Mouse (Mus musculus): ENCODE data around the gene Ppm1e.

Ppm1e gene

DNA sequence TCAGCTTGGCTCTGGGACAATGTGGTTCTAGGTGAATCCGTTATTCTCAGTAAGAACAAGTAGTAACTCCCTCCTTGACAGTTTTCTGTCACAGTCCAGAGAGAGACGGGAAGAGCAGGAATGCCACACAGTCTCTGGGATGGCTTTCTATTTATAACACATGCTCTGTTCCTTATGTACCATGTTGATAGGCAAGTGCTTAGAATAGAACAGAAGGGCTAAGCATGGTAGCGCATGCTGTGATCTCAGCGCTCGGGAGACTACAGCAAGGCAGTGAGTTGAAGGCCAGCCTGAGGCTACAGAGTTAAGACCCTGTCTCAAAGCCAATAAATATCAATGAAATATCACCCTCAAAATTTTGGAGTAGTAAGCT is 111.3 kb downstream of the Ppm1e start:
- DNase-seq: no peak

DNA sequence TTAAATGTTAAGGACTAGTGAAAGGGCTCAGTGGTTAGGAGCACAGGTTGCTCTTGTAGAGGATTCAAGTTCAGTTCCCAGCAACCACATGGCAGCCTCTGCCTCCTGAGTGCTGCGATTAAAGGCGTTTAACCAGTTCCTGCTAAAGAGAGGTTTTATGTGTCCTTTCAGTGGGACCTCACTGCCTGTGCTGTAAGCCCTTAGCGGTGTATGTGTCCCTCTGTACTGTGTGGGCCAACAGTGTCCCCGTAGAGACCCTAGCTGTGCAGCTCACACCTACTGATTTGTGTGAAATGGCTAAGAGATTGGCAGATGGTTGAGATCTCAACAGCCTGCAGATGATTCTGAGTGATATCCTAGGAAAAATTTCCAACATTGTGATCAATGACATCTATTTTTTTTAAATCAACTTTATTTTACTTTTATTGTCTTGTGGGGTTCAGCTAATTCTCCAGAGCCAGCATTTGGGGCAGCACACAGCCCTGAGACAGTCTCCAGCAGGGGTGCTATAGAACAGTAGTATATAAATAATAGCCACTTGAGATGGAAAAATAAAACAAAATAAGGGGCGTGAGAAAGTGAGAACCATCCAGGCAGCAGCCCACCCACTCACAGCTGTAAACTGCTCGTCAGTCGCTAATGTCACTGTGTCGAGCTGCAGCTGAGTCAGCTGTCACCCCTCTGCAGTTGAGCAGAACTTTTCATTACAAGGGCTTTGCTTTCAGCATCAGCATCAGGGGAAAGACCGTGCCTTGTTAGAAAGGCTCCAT is 111.9 kb downstream of the Ppm1e start:
- no peak for DNase-seq

DNA sequence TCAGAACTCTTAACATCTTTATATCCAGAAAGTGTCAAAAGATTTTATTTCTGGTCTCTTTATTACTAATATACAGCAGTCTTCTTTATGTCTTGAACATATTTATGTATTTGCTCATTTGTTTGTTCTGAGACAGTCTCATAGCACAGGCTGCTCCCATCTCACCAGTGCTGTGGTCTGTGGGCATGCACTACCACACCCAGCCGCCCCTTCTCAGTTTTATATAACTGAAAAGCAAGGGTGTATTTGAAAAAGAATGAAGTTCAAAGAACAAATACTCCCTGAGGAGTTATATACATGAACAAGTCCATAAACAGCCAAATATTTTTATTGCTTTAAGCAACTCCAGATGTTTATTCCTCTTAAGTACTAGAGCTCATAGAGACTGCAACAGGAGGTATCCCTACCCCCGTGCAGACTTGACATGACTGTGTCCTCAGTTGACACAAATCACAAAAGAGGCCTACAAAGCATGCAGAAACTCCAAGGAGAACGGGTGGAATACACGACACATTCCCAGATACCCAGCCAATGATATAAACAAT is 112.6 kb downstream of the Ppm1e start:
- no peak for DNase-seq

DNA sequence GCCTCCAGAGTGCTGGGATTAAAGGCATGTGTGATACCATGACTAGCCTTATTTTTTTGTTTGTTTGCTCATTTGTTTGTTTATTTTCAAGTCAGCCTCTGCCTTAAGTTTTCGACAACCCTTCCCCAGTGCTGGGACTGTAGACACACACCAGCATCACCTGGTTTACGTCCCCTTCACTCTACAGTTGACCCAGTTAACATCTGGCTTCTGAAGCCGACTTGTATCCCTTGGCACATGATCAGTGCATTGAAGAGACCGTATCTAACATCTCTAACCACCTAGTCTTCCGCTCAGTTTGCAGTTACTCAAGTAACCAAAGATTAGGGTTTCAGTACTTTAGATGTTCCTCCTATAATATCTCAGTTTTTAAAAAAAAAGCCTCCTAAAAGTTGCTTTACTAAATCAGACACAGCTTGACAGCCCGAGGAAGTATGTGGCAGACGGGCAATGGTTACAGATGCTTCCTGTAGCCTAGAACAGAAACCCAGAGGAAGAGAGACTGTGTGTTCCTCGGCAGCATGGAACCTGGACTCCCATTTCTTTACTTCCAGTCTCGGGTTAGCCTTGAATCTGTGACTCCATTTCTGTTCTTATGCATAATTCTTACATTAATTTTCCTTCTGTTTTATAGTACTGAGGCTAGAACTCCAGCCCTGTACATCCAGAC is 113.5 kb downstream of the Ppm1e start:
- no peak for DNase-seq

DNA sequence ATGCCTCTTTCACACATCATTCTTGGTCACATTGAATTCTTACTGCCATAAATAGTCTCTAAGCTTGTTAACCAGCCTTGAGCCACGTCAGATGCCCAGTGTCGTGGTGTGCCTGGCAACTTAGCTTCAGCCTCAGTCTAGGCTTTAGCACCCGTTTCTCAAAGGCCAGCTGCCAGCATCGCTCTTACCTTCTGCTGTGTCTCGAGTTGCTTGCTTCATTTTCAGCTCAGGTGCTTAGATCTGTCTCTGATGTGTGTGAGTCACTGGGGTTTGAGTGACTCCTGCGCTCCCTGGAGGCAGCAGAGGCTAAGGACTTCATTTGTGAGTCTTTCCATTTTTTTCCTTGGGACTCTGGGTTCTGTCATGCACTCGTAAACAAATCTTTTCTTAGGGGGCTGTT is 117.6 kb downstream of the Ppm1e start:
- no peak for DNase-seq

DNA sequence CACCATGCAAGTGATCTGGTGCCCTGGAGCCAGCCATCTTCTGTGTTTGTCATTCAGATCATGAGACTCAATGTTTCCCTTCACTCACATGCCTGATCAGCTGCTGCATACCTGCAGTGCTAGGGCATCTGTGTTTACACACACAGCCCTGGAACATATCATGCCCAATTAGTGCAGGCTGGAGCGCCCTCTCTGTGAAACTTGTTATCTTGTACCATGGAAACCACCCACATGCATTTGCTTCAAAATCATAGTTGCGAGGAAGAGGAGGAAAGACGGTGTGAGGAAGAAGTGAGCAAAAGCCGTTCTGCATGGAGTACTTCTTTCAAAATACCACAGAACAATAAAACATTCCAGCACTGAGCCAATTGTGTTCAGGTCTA is 118.0 kb downstream of the Ppm1e start:
- no peak for DNase-seq

DNA sequence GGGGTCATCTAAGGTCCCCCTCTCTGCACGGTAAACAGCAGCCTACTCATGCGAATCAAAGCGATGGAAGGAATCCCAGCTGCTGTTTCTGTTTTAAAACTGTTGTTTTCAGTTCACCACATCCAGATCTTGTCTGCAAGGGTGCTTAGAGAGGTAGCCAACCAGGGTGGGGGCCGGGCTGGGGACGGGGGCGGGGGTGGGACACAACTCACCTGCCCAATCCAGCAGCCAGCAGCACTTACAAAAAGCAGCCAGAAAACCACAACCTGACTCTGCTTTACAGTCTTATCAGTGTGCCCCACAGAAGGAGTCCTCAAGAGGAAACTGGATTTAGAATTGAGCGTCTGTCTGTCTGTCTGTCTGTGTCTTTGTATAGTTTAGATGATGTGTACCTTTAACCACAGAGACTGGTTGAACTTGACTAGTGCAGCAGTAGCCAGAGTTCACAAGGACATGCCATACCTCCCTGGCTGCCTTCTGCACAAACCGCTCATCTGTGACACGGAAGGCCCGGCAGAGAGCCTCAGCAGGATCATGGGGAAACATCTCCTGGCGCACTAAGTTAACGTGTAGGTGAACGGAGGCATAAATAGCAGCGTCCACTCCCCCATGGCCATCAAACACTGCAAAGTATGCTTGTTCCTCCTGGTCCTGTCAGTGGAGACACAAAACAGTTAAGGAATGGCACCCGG is 118.5 kb downstream of the Ppm1e start:
- no peak for DNase-seq

DNA sequence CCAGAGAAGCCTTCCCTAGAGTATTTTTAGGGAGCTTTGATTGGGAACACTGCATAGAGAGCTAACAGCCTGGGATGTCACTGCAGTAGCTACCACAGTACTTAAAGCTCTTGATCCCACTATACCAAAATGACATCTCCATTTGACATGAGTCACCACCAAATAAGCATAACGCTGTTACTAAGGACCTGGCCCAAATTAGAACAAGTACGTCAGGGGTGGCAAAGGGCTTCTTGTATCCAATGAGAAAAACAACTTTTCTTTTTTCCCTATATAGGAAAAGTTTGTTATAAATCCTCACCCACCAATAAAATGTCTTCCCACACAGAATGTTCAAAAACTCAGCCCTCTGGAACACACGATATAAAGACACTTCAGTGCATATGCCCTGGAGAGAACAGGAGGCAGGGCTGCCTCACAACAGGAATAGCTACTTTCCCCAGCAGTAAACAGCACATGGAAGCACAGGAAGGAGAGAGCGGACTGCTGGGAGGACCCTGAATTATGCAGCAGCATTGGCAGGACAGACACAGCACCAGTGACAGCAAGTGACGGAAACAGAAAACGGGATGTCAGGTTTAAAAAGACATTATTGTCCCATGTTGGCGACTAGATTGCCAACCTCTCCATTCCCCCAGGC is 119.8 kb downstream of the Ppm1e start:
- DNase-seq: no peak

DNA sequence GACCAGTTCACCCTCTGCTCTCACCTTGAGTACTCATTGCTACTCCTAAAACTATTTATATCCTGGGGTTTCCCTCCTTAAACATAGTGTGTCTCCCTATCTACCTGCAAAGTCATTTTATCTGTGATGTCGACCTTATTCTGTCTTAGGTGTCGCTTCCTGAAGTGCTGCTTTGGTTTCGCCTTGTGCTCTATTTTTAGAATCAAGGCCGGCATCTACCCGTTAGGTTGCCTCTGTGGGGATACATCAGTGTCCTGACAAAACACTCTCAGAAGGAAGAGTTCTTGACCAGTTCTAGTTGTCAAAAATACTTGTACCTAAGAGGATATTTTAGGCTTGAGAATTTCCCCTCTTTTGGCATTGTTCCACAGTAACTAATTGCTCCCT is 123.3 kb downstream of the Ppm1e start:
- DNase-seq: no peak

DNA sequence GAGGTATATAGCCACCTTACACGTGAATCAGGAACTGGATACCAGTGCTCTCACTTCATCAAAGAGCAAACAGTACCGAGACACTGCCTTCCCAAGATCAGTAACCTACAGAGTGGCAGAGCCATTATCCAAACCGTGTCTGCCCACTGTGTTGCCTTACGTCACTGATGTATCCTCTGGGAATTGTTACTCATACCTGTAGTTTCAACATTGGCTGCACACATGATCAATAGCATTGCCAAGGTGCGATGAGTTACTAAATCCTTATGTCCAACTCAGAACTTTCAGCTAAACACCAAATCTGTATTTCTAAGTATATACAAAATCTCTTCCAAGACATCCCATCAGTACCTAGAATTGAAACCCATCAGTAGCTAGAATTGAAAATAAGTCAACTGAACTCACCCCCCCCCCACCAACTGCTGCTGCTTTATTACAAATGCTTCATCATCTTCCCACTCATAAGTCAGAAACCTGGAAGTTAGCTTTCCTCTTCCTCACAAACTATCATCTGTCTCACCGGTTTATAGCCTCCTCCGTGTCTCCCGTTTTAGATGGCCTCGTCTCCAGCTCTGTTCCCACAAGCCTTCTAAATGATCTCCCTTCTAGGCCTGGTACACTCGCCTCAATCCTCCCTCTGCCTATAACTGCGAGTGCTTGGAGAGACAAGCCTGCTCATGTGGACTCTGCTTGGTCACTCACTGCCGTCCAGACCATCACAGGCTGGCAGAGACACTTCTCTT is 123.9 kb downstream of the Ppm1e start:
- no peak for DNase-seq

DNA sequence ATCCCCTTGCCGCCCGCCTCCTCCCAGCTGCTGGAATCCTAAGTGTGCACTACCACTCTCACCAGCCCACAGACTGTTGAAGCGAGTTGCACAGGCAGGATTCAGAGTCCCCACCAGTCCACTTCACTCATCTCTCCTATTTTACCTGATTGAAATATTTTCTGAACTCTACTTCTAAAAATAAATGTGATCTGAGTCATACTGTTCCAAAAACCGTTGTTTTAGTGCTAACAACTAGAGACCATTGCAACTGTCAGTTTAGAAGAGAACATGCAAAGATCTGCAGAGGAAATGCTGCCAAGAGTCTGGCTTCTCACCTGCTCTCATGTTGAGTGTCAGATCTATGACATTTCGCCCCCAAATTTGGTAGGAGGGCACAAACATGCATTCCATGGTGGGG is 125.4 kb downstream of the Ppm1e start:
- DNase-seq: no peak

DNA sequence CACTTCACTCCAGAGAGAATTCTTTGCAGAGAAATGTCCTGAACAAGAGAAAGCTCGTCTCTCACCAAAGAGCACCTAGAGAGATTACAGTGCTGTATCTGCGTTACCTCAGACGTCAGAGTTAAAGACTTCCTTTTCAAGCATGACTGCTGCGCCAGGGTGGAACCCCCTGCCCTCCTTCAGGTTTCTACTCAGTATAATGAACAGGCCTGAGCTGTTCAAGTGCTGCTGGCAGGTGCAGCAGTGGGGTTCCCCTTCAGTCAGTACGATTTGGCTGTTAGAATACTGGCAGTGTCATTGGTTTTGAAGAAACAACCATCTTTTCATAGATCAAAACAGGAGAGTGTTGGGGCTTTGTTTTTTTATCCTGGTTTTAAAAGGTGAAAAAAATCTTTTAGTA is 131.8 kb downstream of the Ppm1e start:
- DNase-seq: no peak

DNA sequence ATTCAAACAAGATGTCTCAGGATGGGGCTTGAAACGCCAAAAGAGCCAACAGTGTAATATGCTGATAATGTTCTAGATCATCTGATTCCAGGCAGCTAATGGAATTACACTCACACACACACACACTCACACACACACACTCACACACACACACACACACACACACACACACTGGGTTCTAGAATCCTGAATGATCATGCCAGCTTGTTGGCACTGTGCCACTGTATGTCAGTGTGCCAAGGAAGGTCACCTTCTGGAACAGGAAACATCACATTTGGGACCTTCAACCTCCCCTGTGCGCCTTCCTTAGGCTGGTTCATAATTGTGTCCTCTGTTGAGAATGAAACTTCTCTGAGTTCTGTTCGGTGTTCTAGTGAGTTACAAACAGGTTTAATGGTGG is 136.1 kb downstream of the Ppm1e start:
- DNase-seq: peak in 1 of 2 experiments; percentile 19

DNA sequence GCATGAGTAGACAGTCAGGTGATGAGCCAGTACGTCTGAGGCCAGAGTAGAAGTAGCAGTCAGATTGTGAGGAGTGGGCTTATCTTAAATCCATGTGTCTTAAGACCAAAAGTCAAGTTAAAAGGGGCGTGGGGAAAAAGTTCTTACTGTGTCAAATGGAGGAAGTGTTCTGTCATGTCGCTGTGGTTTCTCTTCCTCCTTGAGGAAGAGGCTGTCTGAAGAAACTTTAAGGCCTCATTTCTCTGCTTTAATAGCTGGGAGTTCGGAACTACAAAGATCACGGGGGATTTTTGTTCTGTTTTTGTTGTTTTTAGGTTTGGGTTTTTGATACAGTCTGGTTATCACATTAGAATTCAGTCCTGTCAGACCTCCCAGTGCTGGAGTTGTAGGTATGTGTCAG is 146.5 kb downstream of the Ppm1e start:
- no peak for DNase-seq

Data from lung, adult 18-20 months (tissue).